Mouse (Mus musculus) thymus, adult 2 months (tissue): ENCODE data around the gene Nme7. TPM values are rescaled to one million over a fixed set of nuclear protein-coding genes. Genes with fewer than 3 reads are reported as not detected.

Experiments
- DNase-seq: peaks from one replicate; pipeline ENCODE4 v3.0.0; 2021
- H3K27ac ChIP-seq: fragments of 200-500 bp; 2 replicates; pipeline ENCODE4 v1.5.1; 2012; ENCODE audit warnings: low read length, control low read depth; ENCODE audit not compliant: control insufficient read depth, insufficient read depth
- H3K27me3 ChIP-seq: fragments of 200-500 bp; 2 replicates; pipeline ENCODE4 v1.6.1; 2012; ENCODE audit warnings: mild to moderate bottlenecking, low read length, moderate library complexity, mixed read lengths; ENCODE audit not compliant: control insufficient read depth, insufficient read depth
- H3K36me3 ChIP-seq: fragments of 200-500 bp; 2 replicates; pipeline ENCODE4 v1.6.1; 2012; ENCODE audit warnings: mild to moderate bottlenecking, low read length, moderate library complexity; ENCODE audit not compliant: control insufficient read depth, insufficient read depth
- H3K4me1 ChIP-seq: fragments of 200-500 bp; replicated peaks from 2 replicates; pipeline ENCODE4 v1.6.1; 2012; ENCODE audit warnings: low read length; ENCODE audit not compliant: control insufficient read depth, insufficient read depth
- H3K4me3 ChIP-seq: fragments of 200-500 bp; 2 replicates; pipeline ENCODE4 v1.5.1; 2012; ENCODE audit warnings: mild to moderate bottlenecking, low read length, control low read depth, moderate library complexity; ENCODE audit not compliant: control insufficient read depth, insufficient read depth
- CTCF ChIP-seq: fragments of 200-500 bp; IDR thresholded peaks from 2 replicates; pipeline ENCODE4 v1.5.1; 2012; ENCODE audit warnings: mild to moderate bottlenecking, control low read depth, low read length, moderate library complexity, borderline replicate concordance; ENCODE audit not compliant: control insufficient read depth, poor library complexity, insufficient read depth; ENCODE audit errors: extremely low read depth
- POLR2A ChIP-seq: fragments of 200-500 bp; IDR thresholded peaks from 2 replicates; pipeline ENCODE4 v1.6.1; 2012; ENCODE audit warnings: mild to moderate bottlenecking, low read length, control low read depth, moderate library complexity; ENCODE audit not compliant: control insufficient read depth, poor library complexity, insufficient read depth; ENCODE audit errors: extremely low read depth
- WGBS: fragments of 180-500 bp; shearing (Covaris S2); methylation state at CpG from one replicate; pipeline ENCODE4 v1.1.7; 2018; 5-methylcytosine and 5-hydroxymethylcytosine counted together
- polyA plus RNA-seq: library from polyadenylated mRNA; depleted of rRNA; stranded (reverse); fragments of >200 nt; gene quantifications from 2 replicates; pipeline ENCODE4 v1.2.3, GENCODE M21; 2012

Nme7 gene
- polyA plus RNA-seq, 1 experiment: 10.7 TPM

DNA sequence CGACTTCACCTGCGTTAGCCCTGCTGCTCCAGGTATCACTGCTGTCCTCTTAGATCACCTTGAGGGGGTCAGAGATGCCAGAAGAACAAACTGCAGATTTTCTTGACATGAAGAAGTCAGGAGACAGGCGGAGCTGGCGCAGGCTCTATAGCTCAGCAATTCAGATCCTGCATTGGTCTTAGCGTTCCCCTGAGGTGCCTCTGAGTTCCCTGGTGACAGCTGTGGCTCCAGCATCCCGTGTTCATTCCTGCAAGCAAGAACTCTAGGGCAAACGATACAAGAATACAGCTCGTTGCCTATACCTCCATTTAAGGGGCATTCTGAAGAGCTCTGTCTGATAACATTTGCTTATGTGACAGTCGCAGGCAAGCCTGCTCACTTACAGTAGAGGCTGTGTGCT is 124.7 kb downstream of the Nme7 start:
- H3K4me3 ChIP-seq: no peak overlapping the region
- no peak overlapping the region for H3K27ac ChIP-seq
- H3K4me1 ChIP-seq: peaks cover 4% of the 10 kb centered on the region
- no peak for DNase-seq
- no peaks in the 10 kb centered on the region for H3K27me3 ChIP-seq
- no peaks in the 10 kb centered on the region for H3K36me3 ChIP-seq
- TF ChIP-seq CTCF: no peak
- TF ChIP-seq POLR2A: no peak
- WGBS: 96% methylated on average over 9 of the region's 9 CpGs

DNA sequence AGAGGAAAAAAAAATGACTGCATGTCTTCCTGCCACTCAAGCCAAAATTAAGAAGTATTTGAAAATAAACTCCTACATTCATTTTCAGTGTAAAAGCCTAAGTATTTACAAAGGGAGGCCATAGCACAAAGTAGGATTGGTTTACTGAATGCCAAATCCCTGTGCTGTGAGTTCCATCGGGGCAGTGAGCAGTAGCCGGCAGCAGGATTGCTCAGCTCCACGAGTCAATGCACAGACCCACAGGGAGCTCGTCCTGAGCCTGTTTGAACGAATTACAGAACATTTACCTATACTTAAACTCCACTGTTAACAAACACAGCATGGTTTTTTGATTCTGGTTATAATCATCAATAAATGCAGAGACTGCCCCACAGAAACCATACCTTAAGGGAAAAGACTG is 128.7 kb downstream of the Nme7 start:
- H3K27me3 ChIP-seq: no peaks in the 10 kb centered on the region
- no peak for DNase-seq
- TF ChIP-seq POLR2A: no peak
- peaks cover 19% of the 10 kb centered on the region for H3K36me3 ChIP-seq
- H3K4me1 ChIP-seq: no peaks in the 10 kb centered on the region
- H3K4me3 ChIP-seq: no peak overlapping the region
- WGBS: 97% methylated on average over 5 of the region's 5 CpGs
- H3K27ac ChIP-seq: no peak overlapping the region

- TF ChIP-seq CTCF (no peak), POLR2A (no peak)
- H3K27ac ChIP-seq: no peak overlapping the region
- DNase-seq: no peak
- no peaks in the 10 kb centered on the region for H3K4me1 ChIP-seq
- peaks cover 33% of the 10 kb centered on the region for H3K36me3 ChIP-seq
- no peak overlapping the region for H3K4me3 ChIP-seq
- H3K27me3 ChIP-seq: no peaks in the 10 kb centered on the region
- 95% methylated on average over 6 of the region's 6 CpGs for WGBS
Measured at GRCm38 (mm10) chr1:164434049-164434448, 130.1 kb downstream of the Nme7 start.

DNA sequence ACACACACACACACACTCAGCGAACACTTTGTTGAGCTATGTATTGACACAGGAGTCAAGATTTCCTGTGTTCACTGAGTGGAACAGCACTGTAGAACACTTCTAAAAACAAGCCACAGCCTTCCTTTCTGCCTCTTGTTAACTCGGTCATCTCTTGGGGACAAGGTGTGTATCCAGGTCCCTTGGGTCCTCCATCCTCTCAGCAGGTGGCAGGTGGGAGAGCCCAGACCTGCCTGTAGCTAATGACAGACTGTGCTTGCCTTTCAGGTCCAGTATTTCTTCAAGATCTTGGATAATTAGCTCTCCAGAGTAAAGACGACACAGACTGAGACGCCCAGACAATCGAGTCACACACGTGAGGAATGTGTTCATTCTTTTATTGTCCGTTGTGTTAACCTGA is 132.8 kb downstream of the Nme7 start:
- H3K27ac ChIP-seq: no peak overlapping the region
- no peaks in the 10 kb centered on the region for H3K27me3 ChIP-seq
- H3K4me3 ChIP-seq: no peak overlapping the region
- no peaks in the 10 kb centered on the region for H3K4me1 ChIP-seq
- no peak for TF ChIP-seq POLR2A
- no peak for TF ChIP-seq CTCF
- H3K36me3 ChIP-seq: peaks cover 42% of the 10 kb centered on the region
- no peak for DNase-seq
- WGBS: 97% methylated on average over 7 of the region's 7 CpGs

DNA sequence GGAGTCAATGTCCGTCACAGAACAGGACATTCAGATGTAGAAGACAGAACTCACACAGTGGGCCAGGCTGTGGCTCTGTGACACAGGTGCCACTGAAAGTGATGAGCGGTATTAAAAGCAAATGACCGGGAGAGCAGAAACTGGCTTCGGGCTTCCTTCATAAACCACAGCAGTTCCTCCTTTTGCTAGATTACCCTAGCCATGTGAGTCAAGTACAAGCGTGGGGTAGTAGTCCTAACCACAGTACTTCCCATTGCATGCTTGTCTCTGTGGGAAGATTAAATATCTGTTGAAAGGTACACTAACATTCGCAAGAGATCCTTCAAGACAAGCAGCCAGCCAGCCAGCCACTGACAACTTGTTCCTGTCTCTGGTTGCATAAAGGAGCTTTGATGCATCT is 136.3 kb downstream of the Nme7 start:
- Histone ChIP-seq H3K27me3 (no peaks in the 10 kb centered on the region), H3K4me3 (no peak overlapping the region), H3K27ac (no peak overlapping the region), H3K4me1 (no peaks in the 10 kb centered on the region), H3K36me3 (peaks cover 52% of the 10 kb centered on the region)
- no peak for TF ChIP-seq CTCF
- no peak for TF ChIP-seq POLR2A
- 45% methylated on average over 6 of the region's 6 CpGs for WGBS
- DNase-seq: no peak

GRCm38 (mm10) chr1:164440708-164441407 is 136.9 kb downstream of the Nme7 start:
- no peak for TF ChIP-seq POLR2A
- no peak for TF ChIP-seq CTCF
- Histone ChIP-seq H3K27ac (no peak overlapping the region), H3K36me3 (peaks cover 50% of the 10 kb centered on the region), H3K4me1 (no peaks in the 10 kb centered on the region), H3K4me3 (no peak overlapping the region), H3K27me3 (no peaks in the 10 kb centered on the region)
- DNase-seq: no peak
- WGBS: 73% methylated on average over 11 of the region's 11 CpGs

GRCm38 (mm10) chr1:164441408-164441974 is 137.6 kb downstream of the Nme7 start:
- Histone ChIP-seq H3K36me3 (peaks cover 45% of the 10 kb centered on the region), H3K4me1 (no peaks in the 10 kb centered on the region), H3K27me3 (no peaks in the 10 kb centered on the region), H3K4me3 (no peak overlapping the region), H3K27ac (no peak overlapping the region)
- TF ChIP-seq POLR2A: no peak
- no peak for TF ChIP-seq CTCF
- no peak for DNase-seq
- WGBS: 90% methylated on average over 18 of the region's 18 CpGs
